Mouse (Mus musculus): ENCODE measurements around the gene Sh3gl3. TPM values are rescaled to one million over a fixed set of nuclear protein-coding genes. Genes with fewer than 3 reads are reported as not detected.

Gene Sh3gl3
- 58.0 and 58.2 TPM in 2 replicates for polyA plus RNA-seq (2015; fragmentation: Nextera tagmentation; extraction: Ambion mirVana)

GRCm38 (mm10) chr7:82173540-82173939 is at the start of gene Sh3gl3:
Gene Sh3gl3 (plus strand): TSS chr7:82173840.
- no peaks in the 10 kb centered on the region for H3K9me3 ChIP-seq
- no peak for ATAC-seq (ENCODE audit: low read depth)
- WGBS, result 87% methylated on average over 3 of the region's 3 CpGs
- peak within 1 kb of the TSS; percentile 53 for H3K4me3 ChIP-seq
- H3K36me3 ChIP-seq, result no peaks in the 10 kb centered on the region
- peak within 1 kb of the TSS; percentile 70 for H3K9ac ChIP-seq
- H3K4me1 ChIP-seq (replicated peaks), result peaks cover 24% of the 10 kb centered on the region
- peak within 1 kb of the TSS; percentile 61 for H3K27ac ChIP-seq (replicated peaks)
- peak within 1 kb of the TSS; percentile 76 for H3K4me2 ChIP-seq
- no peaks in the 10 kb centered on the region; the same call in 1 of the 2 replicates for H3K27me3 ChIP-seq

GRCm38 (mm10) chr7:82138196-82138595 is 35.4 kb upstream of the Sh3gl3 start:
- no peaks in the 10 kb centered on the region for H3K4me1 ChIP-seq (replicated peaks)
- H3K4me3 ChIP-seq, result no peak overlapping the region
- no peak overlapping the region for H3K27ac ChIP-seq (replicated peaks)
- no peak overlapping the region for H3K9ac ChIP-seq
- no peak overlapping the region for H3K4me2 ChIP-seq
- no peak for ATAC-seq (ENCODE audit: low read depth)
- H3K36me3 ChIP-seq, result no peaks in the 10 kb centered on the region
- no peaks in the 10 kb centered on the region; the same call in 1 of the 2 replicates for H3K9me3 ChIP-seq
- no peaks in the 10 kb centered on the region for H3K27me3 ChIP-seq
- 65% methylated on average over 1 of the region's 1 CpGs for whole genome bisulfite sequencing

- H3K36me3 ChIP-seq, result no peaks in the 10 kb centered on the region
- H3K4me1 ChIP-seq (replicated peaks), result no peaks in the 10 kb centered on the region
- no peak overlapping the region for H3K27ac ChIP-seq (replicated peaks)
- no peak for ATAC-seq (ENCODE audit: low read depth)
- WGBS, result 90% methylated on average over 5 of the region's 5 CpGs
- no peak overlapping the region for H3K9ac ChIP-seq
- H3K4me3 ChIP-seq, result no peak overlapping the region
- H3K9me3 ChIP-seq, result no peaks in the 10 kb centered on the region
- H3K4me2 ChIP-seq, result no peak overlapping the region
- no peaks in the 10 kb centered on the region for H3K27me3 ChIP-seq
These were observed 26.5 kb upstream of the Sh3gl3 start for GRCm38 (mm10) chr7:82147151-82147550.

GRCm38 (mm10) chr7:82164681-82165080 is 9.0 kb upstream of the Sh3gl3 start:
- peaks cover 4% of the 10 kb centered on the region; the same call in 1 of the 2 replicates for H3K9me3 ChIP-seq
- H3K27ac ChIP-seq (replicated peaks), result no peak overlapping the region
- 95% methylated on average over 14 of the region's 14 CpGs for WGBS
- H3K4me1 ChIP-seq (replicated peaks), result no peaks in the 10 kb centered on the region
- H3K9ac ChIP-seq, result no peak overlapping the region
- H3K4me2 ChIP-seq, result no peak overlapping the region
- H3K4me3 ChIP-seq, result no peak overlapping the region
- no peak for ATAC-seq (ENCODE audit: low read depth)
- no peaks in the 10 kb centered on the region for H3K27me3 ChIP-seq
- H3K36me3 ChIP-seq, result no peaks in the 10 kb centered on the region

GRCm38 (mm10) chr7:82174571-82175326 is 1.1 kb downstream of the Sh3gl3 start:
- H3K4me3 ChIP-seq, result peak overlapping the region; percentile 53
- H3K27me3 ChIP-seq, result no peaks in the 10 kb centered on the region; the same call in 1 of the 2 replicates
- WGBS, result 1% methylated on average over 70 of the region's 72 CpGs
- H3K9ac ChIP-seq, result peak overlapping the region; percentile 70
- no peaks in the 10 kb centered on the region for H3K9me3 ChIP-seq
- H3K27ac ChIP-seq (replicated peaks), result peak overlapping the region; percentile 61
- peak; percentile 98 for ATAC-seq (ENCODE audit: low read depth)
- H3K4me2 ChIP-seq, result peak overlapping the region; percentile 76
- H3K36me3 ChIP-seq, result no peaks in the 10 kb centered on the region
- peaks cover 24% of the 10 kb centered on the region for H3K4me1 ChIP-seq (replicated peaks)

- WGBS, result 1% methylated on average over 16 of the region's 16 CpGs
- no peaks in the 10 kb centered on the region for H3K9me3 ChIP-seq
- no peaks in the 10 kb centered on the region for H3K36me3 ChIP-seq
- peak overlapping the region; percentile 70 for H3K9ac ChIP-seq
- H3K27me3 ChIP-seq, result no peaks in the 10 kb centered on the region; the same call in 1 of the 2 replicates
- peaks cover 24% of the 10 kb centered on the region for H3K4me1 ChIP-seq (replicated peaks)
- peak overlapping the region; percentile 53 for H3K4me3 ChIP-seq
- peak; percentile 33; the same call in 1 of the 2 replicates for ATAC-seq (ENCODE audit: low read depth)
- peak overlapping the region; percentile 61 for H3K27ac ChIP-seq (replicated peaks)
- peak overlapping the region; percentile 76 for H3K4me2 ChIP-seq
These were observed 1.7 kb downstream of the Sh3gl3 start for GRCm38 (mm10) chr7:82175327-82175721.

- no peak for ATAC-seq (ENCODE audit: low read depth)
- Histone ChIP-seq H3K36me3 (no peaks in the 10 kb centered on the region), H3K4me1 (replicated peaks) (peaks cover 24% of the 10 kb centered on the region), H3K9me3 (no peaks in the 10 kb centered on the region), H3K4me3 (0 out of 2 replicates have a peak overlapping the region, but pooled peaks have one; percentile 53), H3K9ac (0 out of 2 replicates have a peak overlapping the region, but pooled peaks have one; percentile 70), H3K27ac (replicated peaks) (no peak overlapping the region), H3K27me3 (no peaks in the 10 kb centered on the region; the same call in 1 of the 2 replicates), H3K4me2 (peak overlapping the region; percentile 76)
- 57% methylated on average over 3 of the region's 3 CpGs for WGBS
These were observed 2.6 kb downstream of the Sh3gl3 start for GRCm38 (mm10) chr7:82176192-82176591.

- Histone ChIP-seq H3K4me2 (no peak overlapping the region), H3K36me3 (no peaks in the 10 kb centered on the region), H3K9ac (no peak overlapping the region), H3K27ac (replicated peaks) (no peak overlapping the region), H3K4me1 (replicated peaks) (peaks cover 24% of the 10 kb centered on the region), H3K4me3 (no peak overlapping the region), H3K27me3 (no peaks in the 10 kb centered on the region; the same call in 1 of the 2 replicates), H3K9me3 (no peaks in the 10 kb centered on the region)
- WGBS, result 57% methylated on average over 5 of the region's 5 CpGs
- ATAC-seq (ENCODE audit: low read depth), result no peak
These were observed 3.7 kb downstream of the Sh3gl3 start for GRCm38 (mm10) chr7:82177336-82177735.

- Histone ChIP-seq H3K27me3 (no peaks in the 10 kb centered on the region; the same call in 1 of the 2 replicates), H3K9ac (no peak overlapping the region), H3K9me3 (no peaks in the 10 kb centered on the region), H3K36me3 (no peaks in the 10 kb centered on the region), H3K4me3 (no peak overlapping the region), H3K4me1 (replicated peaks) (peaks cover 17% of the 10 kb centered on the region), H3K4me2 (no peak overlapping the region), H3K27ac (replicated peaks) (no peak overlapping the region)
- 87% methylated on average over 5 of the region's 5 CpGs for WGBS
- ATAC-seq (ENCODE audit: low read depth), result no peak
These were observed 7.3 kb downstream of the Sh3gl3 start for GRCm38 (mm10) chr7:82180919-82181318.

GRCm38 (mm10) chr7:82182781-82183180 is 9.1 kb downstream of the Sh3gl3 start:
- 32% methylated on average over 2 of the region's 2 CpGs for WGBS
- Histone ChIP-seq H3K27me3 (no peaks in the 10 kb centered on the region), H3K9me3 (no peaks in the 10 kb centered on the region), H3K4me3 (no peak overlapping the region), H3K9ac (no peak overlapping the region), H3K4me1 (replicated peaks) (no peaks in the 10 kb centered on the region), H3K36me3 (no peaks in the 10 kb centered on the region), H3K27ac (replicated peaks) (no peak overlapping the region), H3K4me2 (no peak overlapping the region)
- ATAC-seq (ENCODE audit: low read depth), result no peak

- 90% methylated on average over 11 of the region's 11 CpGs for WGBS
- no peaks in the 10 kb centered on the region for H3K9me3 ChIP-seq
- ATAC-seq (ENCODE audit: low read depth), result no peak
- no peak overlapping the region for H3K4me3 ChIP-seq
- H3K36me3 ChIP-seq, result no peaks in the 10 kb centered on the region
- no peaks in the 10 kb centered on the region for H3K27me3 ChIP-seq
- no peaks in the 10 kb centered on the region for H3K4me1 ChIP-seq (replicated peaks)
- no peak overlapping the region for H3K27ac ChIP-seq (replicated peaks)
- no peak overlapping the region for H3K4me2 ChIP-seq
- no peak overlapping the region for H3K9ac ChIP-seq
These were observed 18.0 kb downstream of the Sh3gl3 start for GRCm38 (mm10) chr7:82191604-82192003.

GRCm38 (mm10) chr7:82192512-82192911 is 18.9 kb downstream of the Sh3gl3 start:
- no peaks in the 10 kb centered on the region for H3K36me3 ChIP-seq
- H3K27me3 ChIP-seq, result no peaks in the 10 kb centered on the region
- no peaks in the 10 kb centered on the region for H3K4me1 ChIP-seq (replicated peaks)
- H3K4me3 ChIP-seq, result no peak overlapping the region
- H3K27ac ChIP-seq (replicated peaks), result no peak overlapping the region
- 86% methylated on average over 4 of the region's 4 CpGs for WGBS
- no peak for ATAC-seq (ENCODE audit: low read depth)
- no peak overlapping the region for H3K9ac ChIP-seq
- no peak overlapping the region for H3K4me2 ChIP-seq
- no peaks in the 10 kb centered on the region for H3K9me3 ChIP-seq
